Mouse (Mus musculus): ENCODE data around the gene Olfr283. TPM values are rescaled to one million over a fixed set of nuclear protein-coding genes. Genes with fewer than 3 reads are reported as not detected.

The Olfr283 gene
- polyA plus RNA-seq (2017; shearing (Covaris generic)), result not detected

GRCm38 (mm10) chr15:98380846-98381245, at the start of gene Olfr283:
Olfr283 (minus strand) TSS chr15:98380946.

GRCm38 (mm10) chr15:98340887-98341286, 39.9 kb downstream of the Olfr283 start, which contains the start of gene Olfr284:
Olfr284 (minus strand) TSS chr15:98340987.

Other genes starting within 250 kb of the Olfr283 start
- 10 to 100 TPM; 38.6 to 42.0 TPM for gene Asb8, start 215.3 kb downstream of the Olfr283 start, polyA plus RNA-seq (2017; shearing (Covaris generic))
- gene Ccdc184, start 213.8 kb downstream of the Olfr283 start, polyA plus RNA-seq (2017; shearing (Covaris generic)), result under 1 TPM; 0.43 to 0.46 TPM
- not detected for gene Olfr288, start 185.4 kb downstream of the Olfr283 start, polyA plus RNA-seq (2017; shearing (Covaris generic))
- gene Gm44579, start 160.0 kb downstream of the Olfr283 start, polyA plus RNA-seq (2017; shearing (Covaris generic)), result 1 to 10 TPM in 1 of 2 experiments, not detected in 1; 1.1 TPM
- under 1 TPM; 0.12 to 0.65 TPM for gene Olfr287, start 159.9 kb downstream of the Olfr283 start, polyA plus RNA-seq (2017; shearing (Covaris generic))
- gene Olfr286, start 146.5 kb downstream of the Olfr283 start, polyA plus RNA-seq (2017; shearing (Covaris generic)), result 1 to 10 TPM in 1 of 2 experiments, under 1 TPM in 1; 0.13 to 1.3 TPM
- gene H1fnt, start 123.7 kb downstream of the Olfr283 start, polyA plus RNA-seq (2017; shearing (Covaris generic)), result under 1 TPM in 1 of 2 experiments, not detected in 1; 0.43 TPM
- not detected for gene Zfp641, start 84.8 kb downstream of the Olfr283 start, polyA plus RNA-seq (2017; shearing (Covaris generic))
- under 1 TPM in 1 of 2 experiments, not detected in 1; 0.07 TPM for gene Olfr285, start 63.6 kb downstream of the Olfr283 start, polyA plus RNA-seq (2017; shearing (Covaris generic))
- under 1 TPM in 1 of 2 experiments, not detected in 1; 0.98 TPM for gene Olfr284, start 40.0 kb downstream of the Olfr283 start, polyA plus RNA-seq (2017; shearing (Covaris generic))
- not detected for gene Olfr282, start 50.3 kb upstream of the Olfr283 start, polyA plus RNA-seq (2017; shearing (Covaris generic))
- 1 to 10 TPM in 1 of 2 experiments, under 1 TPM in 1; 0.13 to 2.7 TPM for gene Olfr281, start 71.6 kb upstream of the Olfr283 start, polyA plus RNA-seq (2017; shearing (Covaris generic))
- under 1 TPM; 0.11 to 0.26 TPM for gene OR5BS1P, start 89.0 kb upstream of the Olfr283 start, polyA plus RNA-seq (2017; shearing (Covaris generic))
- gene Lalba, start 101.8 kb upstream of the Olfr283 start, polyA plus RNA-seq (2017; shearing (Covaris generic)), result under 1 TPM in 1 of 2 experiments, not detected in 1; 0.38 TPM
- gene Olfr279, start 111.5 kb upstream of the Olfr283 start, polyA plus RNA-seq (2017; shearing (Covaris generic)), result under 1 TPM; 0.24 to 0.65 TPM
- 100 to 1,000 TPM in 1 of 2 experiments, 10 to 100 TPM in 1; 95.3 to 111 TPM for gene Kansl2, start 153.3 kb upstream of the Olfr283 start, polyA plus RNA-seq (2017; shearing (Covaris generic))
- gene Ccnt1, start 190.0 kb upstream of the Olfr283 start, polyA plus RNA-seq (2017; shearing (Covaris generic)), result 10 to 100 TPM; 59.4 to 69.7 TPM
- not detected for gene 4930415O20Rik, start 190.1 kb upstream of the Olfr283 start, polyA plus RNA-seq (2017; shearing (Covaris generic))
- 1 to 10 TPM in 1 of 2 experiments, under 1 TPM in 1; 0.82 to 7.4 TPM for gene Adcy6, start 229.1 kb upstream of the Olfr283 start, polyA plus RNA-seq (2017; shearing (Covaris generic))
- gene Cacnb3, start 249.9 kb upstream of the Olfr283 start, polyA plus RNA-seq (2017; shearing (Covaris generic)), result 1 to 10 TPM in 1 of 2 experiments, under 1 TPM in 1; 0.34 to 4.0 TPM